Mouse (Mus musculus): ENCODE results near the gene Polk. TPM values are rescaled to one million over a fixed set of nuclear protein-coding genes. Genes with fewer than 3 reads are reported as not detected.

The Polk gene
- total RNA-seq, 2 experiments from 2014 or later: 5.3 to 7.4 TPM

DNA sequence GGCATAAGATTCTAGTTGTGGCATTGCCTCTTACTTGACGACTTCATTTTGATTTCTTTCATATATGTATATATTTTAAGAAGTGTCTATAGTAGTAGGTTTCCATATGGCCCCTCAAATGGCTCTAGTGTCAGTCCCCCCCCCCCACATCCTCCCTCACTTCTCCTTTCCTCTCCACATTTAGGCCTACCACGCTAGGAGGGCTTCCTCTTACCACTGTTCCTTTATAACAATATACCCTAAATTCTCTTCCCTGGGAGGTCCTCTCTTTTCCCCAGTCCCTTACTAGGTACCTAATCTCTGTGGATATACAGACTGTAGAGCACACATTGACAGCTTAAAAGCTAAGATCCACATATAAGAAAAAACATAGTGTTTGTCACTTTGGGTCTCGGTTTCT lies 21.1 kb downstream of the Polk start:
- no peak for TF ChIP-seq CTCF (IDR thresholded peaks at IDR 0.05)
- Histone ChIP-seq H3K4me3 (no peak overlapping the region), H3K27ac (no peak overlapping the region)
- no peak for DNase-seq
- intact Hi-C loops (cut with DNase I): loop anchor here (10.0 kb wide), 1 partner anchor 1516 kb away; no protein-coding TSS in a partner anchor

DNA sequence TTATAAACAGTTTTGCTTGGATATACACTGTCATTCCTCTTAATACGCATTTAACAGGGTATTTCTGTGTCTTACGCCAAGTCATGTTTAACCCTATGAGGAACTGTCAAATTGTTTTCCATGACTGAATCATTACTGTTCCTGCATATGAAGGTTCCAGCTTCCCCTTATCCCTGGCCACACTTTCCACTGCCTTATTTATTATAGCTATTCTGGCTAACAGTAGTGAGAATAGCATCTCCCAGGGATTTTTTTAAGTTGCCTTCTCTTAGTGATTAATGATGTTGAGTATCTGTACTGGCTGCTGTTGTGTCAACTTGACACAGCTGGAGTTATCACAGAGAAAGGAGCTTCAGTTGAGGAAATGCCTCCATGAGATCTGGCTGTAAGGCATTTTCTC lies 25.0 kb downstream of the Polk start:
- no peak for DNase-seq
- TF ChIP-seq CTCF (IDR thresholded peaks at IDR 0.05): no peak
- no peak overlapping the region for H3K4me3 ChIP-seq
- H3K27ac ChIP-seq: no peak overlapping the region
- intact Hi-C loops (cut with DNase I): no loop called here

DNA sequence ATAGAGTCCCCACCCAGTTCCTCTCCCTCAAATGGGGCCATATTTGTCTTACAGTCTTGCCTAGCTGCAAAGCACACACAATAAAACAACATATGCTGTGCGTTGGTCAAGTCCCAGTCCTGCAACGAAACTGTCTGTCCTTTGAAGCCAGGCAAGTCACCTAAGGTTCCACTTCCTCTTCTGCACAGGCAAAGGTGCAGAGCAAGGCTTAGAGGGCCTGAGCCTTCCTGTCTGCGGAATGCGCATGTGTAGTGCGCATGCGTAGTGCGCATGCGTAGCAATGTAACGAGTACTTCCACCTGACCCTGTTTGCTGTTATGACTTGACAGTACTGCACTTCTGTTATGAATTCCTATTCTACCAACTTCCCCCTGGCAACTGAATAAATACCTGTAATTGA lies 26.1 kb downstream of the Polk start:
- TF ChIP-seq CTCF (IDR thresholded peaks at IDR 0.05): no peak
- DNase-seq: no peak
- intact Hi-C loops (cut with DNase I): no loop called here

DNA sequence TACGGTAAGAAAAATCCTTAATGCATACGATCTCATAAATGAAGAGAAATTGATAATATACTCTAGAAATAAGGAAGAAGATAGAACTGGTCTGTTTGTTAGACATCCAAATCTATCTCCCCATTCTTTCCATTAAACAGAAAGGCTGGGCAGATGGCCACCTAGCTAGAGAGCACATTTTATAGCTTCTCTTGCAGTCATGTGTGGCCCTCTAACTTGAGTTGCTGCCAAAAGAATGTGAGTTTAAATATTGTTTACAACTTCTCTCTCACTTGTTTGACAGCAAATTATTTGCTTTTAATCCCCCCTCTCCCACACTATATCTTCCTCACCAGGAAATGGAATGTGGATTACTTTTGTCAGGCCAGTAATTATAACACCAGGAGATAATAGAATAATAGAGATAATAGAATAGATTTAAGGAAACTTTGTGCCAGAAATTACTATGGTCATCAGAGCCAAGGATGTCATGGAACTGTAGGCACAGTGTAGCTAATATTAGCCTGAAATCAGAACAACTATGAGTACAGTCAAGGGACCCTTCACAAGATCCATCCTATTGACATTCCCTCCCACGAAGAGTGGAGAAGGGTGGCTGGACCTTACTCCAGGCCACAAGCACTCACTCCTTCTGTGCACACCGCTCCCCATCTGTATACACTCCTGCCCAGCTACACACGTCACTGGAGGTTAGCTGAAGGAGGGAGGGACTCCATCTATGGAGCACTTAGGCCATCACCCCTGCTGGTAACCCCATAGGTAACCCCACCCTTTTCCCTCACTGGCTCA lies 28.0 kb downstream of the Polk start:
- no peak overlapping the region for H3K4me3 ChIP-seq
- no peak for TF ChIP-seq CTCF (IDR thresholded peaks at IDR 0.05)
- DNase-seq: no peak
- H3K27ac ChIP-seq: no peak overlapping the region
- intact Hi-C loops (cut with DNase I): no loop called here

More for the DNA sequence above, 26.1 kb downstream of the Polk start:
- H3K4me3 ChIP-seq: no peak overlapping the region
- no peak overlapping the region for H3K27ac ChIP-seq

DNA sequence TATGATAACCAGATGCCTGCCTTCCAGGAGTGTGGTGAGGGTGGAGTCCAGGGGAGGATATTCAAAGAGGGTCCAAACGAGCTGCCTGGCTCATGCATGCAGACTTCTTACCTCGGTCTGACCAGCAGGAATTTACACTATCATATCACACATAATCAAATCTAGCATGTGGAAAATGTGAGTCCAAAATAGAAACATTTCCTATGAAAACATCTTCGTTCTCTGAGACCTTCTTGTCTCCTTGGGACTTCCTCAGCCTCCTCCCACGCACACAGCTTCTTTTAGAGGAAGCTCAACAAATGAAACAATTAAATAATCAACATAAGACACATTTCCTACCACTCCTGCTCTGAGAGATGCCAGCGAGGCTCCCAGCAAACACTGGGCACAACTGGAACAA lies 30.5 kb downstream of the Polk start:
- no peak for TF ChIP-seq CTCF (IDR thresholded peaks at IDR 0.05)
- 0 out of 2 replicates have a peak overlapping the region, but pooled peaks have one; percentile 9 for H3K4me3 ChIP-seq
- H3K27ac ChIP-seq: peak overlapping the region; percentile 84
- intact Hi-C loops (cut with DNase I): no loop called here
- no peak for DNase-seq

DNA sequence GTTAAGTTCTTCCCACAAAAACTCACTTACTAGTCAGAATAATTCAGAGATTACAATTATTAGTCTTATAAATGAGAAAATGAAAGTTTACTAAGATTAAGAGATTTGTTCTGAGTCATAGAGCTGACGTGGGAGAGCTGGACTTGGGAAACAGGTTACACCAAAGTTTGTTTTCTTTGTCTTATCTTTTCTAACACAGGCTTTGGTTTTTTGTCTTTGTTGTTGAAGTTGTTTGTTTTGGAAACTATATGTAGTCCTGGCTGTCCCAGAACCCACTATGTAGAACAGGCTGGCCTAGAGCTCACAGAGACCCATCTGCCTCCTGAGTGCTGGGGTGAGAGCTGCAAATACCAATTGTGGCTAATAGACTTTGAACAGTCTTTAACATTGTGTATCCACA lies 31.1 kb downstream of the Polk start:
- peak overlapping the region; percentile 84 for H3K27ac ChIP-seq
- DNase-seq: no peak
- H3K4me3 ChIP-seq: peak overlapping the region; percentile 33
- intact Hi-C loops (cut with DNase I): no loop called here
- no peak for TF ChIP-seq CTCF (IDR thresholded peaks at IDR 0.05)

DNA sequence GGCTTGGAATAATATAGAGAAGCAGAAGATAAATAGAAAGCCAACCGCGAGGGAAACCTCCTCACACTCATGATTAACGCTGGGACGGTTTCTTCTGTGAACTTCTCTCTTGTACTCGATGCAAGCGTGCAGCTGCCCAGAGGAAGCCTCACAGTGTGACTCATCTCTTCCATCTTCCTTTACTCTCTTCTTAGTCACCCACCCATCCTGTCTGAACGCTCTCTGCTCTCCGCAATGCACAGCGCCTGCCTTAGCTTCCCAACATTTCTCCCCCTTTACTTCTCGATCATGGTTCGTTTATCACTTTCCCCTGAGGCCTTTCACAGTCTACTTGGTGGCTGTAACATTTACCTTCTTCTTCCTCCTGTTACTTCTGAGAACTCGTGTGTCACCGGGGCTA lies 31.7 kb downstream of the Polk start:
- peak overlapping the region; percentile 33 for H3K4me3 ChIP-seq
- DNase-seq: peak; percentile 44
- intact Hi-C loops (cut with DNase I): no loop called here
- no peak for TF ChIP-seq CTCF (IDR thresholded peaks at IDR 0.05)
- H3K27ac ChIP-seq: peak overlapping the region; percentile 84

DNA sequence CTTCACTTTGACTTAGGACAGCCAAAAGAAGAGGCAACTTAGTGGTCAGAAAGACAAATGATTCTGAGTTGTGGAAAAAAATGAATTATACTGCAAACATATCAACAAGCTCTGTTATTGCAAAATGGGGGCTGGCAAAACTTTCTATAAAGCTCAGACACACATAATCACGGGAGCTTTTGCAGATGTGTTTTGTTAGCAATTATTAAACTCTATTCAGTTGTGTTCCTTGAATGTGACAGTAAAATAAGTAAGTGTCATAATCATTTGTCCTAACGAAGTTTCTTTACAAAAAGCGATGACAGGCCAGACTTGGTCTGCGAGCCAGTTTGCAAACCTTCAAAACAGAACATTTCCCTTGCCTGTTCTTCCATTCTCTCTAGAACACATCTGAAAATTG lies 34.8 kb downstream of the Polk start:
- TF ChIP-seq CTCF (IDR thresholded peaks at IDR 0.05): no peak
- intact Hi-C loops (cut with DNase I): no loop called here
- no peak for DNase-seq
- H3K27ac ChIP-seq: no peak overlapping the region
- no peak overlapping the region for H3K4me3 ChIP-seq

DNA sequence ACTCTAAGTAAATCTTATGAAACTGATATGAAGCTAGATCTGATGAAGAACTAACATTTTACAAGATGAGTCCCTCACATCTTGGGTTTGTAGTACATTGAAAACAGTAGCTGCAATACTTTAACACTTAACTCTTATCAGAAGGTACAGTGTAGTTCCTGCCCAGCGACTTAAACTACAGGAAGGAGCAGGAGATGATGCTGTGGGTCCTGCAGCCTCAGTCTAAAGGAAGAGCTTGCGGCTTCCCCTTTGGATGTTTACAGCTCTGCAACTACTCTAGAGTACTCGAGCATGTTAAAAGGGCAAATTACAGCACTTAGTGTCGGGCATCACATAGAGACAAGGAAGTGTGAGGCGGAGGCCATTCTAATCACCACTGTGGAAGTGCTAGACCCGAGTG lies 36.1 kb downstream of the Polk start:
- no peak for DNase-seq
- TF ChIP-seq CTCF (IDR thresholded peaks at IDR 0.05): no peak
- H3K4me3 ChIP-seq: no peak overlapping the region
- no peak overlapping the region for H3K27ac ChIP-seq
- intact Hi-C loops (cut with DNase I): no loop called here

DNA sequence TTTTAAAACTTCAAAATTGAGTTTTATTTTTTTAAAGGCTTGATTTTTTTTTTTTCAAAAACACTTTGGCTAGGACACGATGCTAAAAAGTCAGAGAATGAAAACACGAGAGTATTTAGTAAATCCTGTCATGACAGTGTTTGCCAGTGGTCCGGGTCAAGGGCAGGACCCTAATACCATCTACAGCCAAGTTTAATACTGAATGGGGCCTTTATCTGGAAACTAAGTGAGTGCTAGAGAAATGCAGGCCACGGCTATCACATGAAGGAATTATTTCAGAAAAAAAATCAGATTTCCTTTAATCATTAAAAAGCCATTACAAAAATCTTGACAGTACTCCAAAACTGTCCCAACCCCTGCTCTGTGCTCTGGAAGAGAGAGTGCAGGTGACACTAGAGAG lies 36.7 kb downstream of the Polk start:
- no peak for DNase-seq
- Histone ChIP-seq H3K4me3 (no peak overlapping the region), H3K27ac (no peak overlapping the region)
- intact Hi-C loops (cut with DNase I): no loop called here
- TF ChIP-seq CTCF (IDR thresholded peaks at IDR 0.05): no peak

DNA sequence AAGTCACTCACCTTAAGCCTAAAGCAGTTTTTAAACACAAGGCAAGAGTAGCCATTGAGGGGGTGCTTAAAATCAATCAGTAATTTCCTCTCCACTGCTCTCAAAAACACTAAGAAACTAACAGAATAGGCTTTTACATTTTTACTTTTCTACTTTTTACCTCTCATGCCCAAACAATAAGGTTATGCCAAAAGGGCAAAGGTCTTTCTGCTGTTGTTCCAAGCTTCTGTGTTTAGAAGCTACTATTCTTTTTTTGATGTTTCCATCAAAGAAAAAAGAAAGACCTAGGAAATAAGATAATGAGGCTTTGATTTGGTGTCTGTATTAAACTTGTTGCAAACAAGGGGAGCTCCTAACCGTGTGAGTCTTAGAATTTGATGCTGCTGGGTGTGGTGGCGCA lies 42.5 kb downstream of the Polk start:
- H3K4me3 ChIP-seq: no peak overlapping the region
- H3K27ac ChIP-seq: no peak overlapping the region
- DNase-seq: no peak
- intact Hi-C loops (cut with DNase I): no loop called here
- TF ChIP-seq CTCF (IDR thresholded peaks at IDR 0.05): no peak

DNA sequence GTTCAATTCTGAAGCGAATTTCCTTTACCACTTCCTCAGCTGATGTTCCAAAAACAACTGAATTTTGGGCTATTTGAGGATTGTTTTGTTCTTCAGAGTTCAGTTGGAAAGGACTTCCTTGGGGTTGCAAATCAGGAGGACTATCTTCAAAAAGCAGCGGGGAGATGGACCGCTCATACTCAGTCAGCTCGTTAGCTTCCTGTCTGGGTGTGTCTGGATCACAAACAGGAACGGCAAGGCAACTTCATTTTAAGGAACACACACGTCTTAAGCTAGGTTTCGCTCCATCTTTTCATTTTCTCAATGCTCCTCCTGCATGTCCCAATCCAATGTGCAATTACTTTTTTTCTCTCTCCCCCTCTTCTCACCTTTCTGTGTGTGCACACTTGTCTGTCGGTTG lies 45.7 kb downstream of the Polk start:
- intact Hi-C loops (cut with DNase I): no loop called here
- TF ChIP-seq CTCF (IDR thresholded peaks at IDR 0.05): no peak
- Histone ChIP-seq H3K4me3 (no peak overlapping the region), H3K27ac (no peak overlapping the region)
- DNase-seq: no peak

DNA sequence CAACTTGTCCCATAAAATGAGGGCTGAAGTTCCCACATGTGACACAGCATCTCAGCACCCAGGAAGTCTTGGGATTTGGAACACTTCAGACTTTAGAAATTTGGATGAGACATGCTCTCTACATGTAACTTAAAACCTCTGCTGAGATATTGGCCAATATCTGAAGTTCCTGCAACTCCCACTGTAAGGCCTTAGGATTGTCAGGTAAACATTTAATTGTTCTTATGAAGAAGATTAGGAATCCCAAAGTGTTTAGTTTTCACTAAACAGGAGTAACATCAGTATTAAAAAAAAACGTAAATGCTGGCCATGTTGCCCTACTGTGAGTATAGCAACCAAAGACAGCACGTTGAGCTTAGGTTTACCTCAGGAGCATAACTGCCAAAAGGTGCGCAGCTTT lies 51.9 kb downstream of the Polk start, which contains the start of gene Gm17622:
TSS of gene Gm17622 (plus strand) at position 301 of the 400 bp plus-strand sequence.
- no peak for DNase-seq
- no peak for TF ChIP-seq CTCF (IDR thresholded peaks at IDR 0.05)
- Histone ChIP-seq H3K4me3 (no peak within 1 kb of the TSS), H3K27ac (no peak within 1 kb of the TSS)
- intact Hi-C loops (cut with DNase I): no loop called here

DNA sequence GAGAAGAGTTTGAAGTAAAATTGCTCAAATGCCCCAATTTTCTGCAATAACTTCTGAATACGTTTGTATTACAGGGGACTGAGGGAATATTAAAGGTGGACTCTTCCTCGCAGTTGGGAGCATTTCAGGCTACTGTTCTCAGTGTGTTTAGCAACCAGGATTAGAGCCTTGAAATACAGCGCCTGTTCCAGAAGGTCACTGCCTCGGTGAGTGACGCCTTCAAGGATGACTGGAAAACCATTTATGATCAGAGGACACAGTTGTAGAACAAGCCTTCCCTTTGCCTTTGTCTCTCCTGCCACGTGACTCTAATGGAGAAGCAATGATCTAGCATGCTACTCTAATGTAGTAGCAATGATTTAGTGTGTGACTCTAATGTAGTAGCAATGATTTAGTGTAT lies 54.4 kb downstream of the Polk start:
- Histone ChIP-seq H3K4me3 (no peak overlapping the region), H3K27ac (no peak overlapping the region)
- intact Hi-C loops (cut with DNase I): no loop called here
- DNase-seq: no peak
- TF ChIP-seq CTCF (IDR thresholded peaks at IDR 0.05): no peak

All from gastrocnemius, adult 2 months (tissue).